Mouse (Mus musculus): ENCODE results near the gene Gm28043. TPM values are rescaled to one million over a fixed set of nuclear protein-coding genes. Genes with fewer than 3 reads are reported as not detected.

Gene Gm28043
- total RNA-seq (2017) = 9.5 and 11.9 TPM in 2 replicates

- peak; percentile 90 to 91 for ATAC-seq (replicated peaks in 1 of 2; ENCODE audit: insufficient read depth in 1 of 2, low FRiP score in 2 of 2, low TSS enrichment in 1 of 2, low read depth in 1 of 2, poor library complexity in 2 of 2, severe bottlenecking in 2 of 2)
Observed at GRCm38 (mm10) chr17:29614115-29615023, at the start of gene Gm28043, which contains the start of gene Rnf8. Gene Gm28043, plus strand, starts transcription at chr17:29614876. Gene Rnf8, plus strand, starts transcription at chr17:29614790.

DNA sequence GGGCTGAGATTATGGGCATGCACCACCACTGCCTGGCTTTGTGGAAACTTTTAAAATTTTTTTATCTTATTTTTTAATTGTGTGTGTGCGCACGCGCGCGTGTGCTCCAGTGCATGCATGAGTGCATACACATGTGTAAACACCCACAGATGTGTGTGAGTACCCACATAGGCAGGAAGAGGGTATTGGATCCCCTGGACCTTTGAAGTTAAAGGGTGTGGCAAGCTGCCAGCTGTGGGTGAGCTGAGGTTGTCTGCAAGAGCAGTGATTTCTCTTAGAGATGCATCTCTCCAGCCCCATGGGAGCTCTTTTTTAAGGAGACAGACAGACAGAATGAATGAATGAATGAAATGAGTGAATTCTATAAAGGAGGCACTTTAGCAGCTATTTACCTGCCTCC lies 49.2 kb upstream of the Gm28043 start:
- ATAC-seq (replicated peaks in 1 of 2; ENCODE audit: insufficient read depth in 1 of 2, low FRiP score in 2 of 2, low TSS enrichment in 1 of 2, low read depth in 1 of 2, poor library complexity in 2 of 2, severe bottlenecking in 2 of 2) = no peak

DNA sequence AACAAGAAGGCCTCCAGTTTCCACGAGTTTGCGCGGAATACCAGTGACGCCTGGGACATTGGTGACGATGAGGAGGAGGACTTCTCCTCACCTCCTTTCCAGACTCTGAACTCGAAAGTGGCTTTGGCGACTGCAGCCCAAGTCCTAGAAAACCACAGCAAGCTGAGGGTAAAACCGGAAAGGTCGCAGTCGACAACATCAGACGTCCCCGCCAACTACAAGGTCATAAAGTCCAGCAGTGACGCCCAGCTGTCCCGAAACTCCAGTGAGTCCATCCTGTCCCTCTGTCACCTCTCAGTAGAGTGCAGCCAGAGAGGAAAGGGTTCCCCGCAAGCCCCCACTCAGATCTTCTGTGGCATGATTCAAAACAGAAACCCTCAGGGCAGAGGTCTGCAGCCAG lies 46.2 kb upstream of the Gm28043 start:
- ATAC-seq (replicated peaks in 1 of 2; ENCODE audit: insufficient read depth in 1 of 2, low FRiP score in 2 of 2, low TSS enrichment in 1 of 2, low read depth in 1 of 2, poor library complexity in 2 of 2, severe bottlenecking in 2 of 2) = no peak

DNA sequence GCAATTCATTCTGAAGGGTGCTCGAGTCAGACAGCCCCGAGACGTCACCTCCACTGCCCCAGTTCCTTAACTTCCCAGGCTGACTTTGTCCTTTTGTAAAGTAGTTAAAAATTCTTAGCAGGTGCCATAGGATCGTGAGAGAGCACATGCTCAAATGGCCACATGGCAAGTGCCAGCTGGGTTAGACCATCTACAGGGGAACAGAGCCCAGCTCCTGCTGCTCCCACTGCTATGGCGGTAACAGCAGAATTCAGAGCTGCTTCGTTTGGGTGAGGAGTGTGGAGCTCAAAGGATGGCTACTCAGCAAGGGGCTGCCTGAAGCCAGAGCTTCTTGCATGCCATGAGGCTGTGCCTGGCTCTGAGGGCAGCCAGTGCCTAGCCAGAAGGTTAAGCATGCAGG lies 44.8 kb upstream of the Gm28043 start:
- ATAC-seq (replicated peaks in 1 of 2; ENCODE audit: insufficient read depth in 1 of 2, low FRiP score in 2 of 2, low TSS enrichment in 1 of 2, low read depth in 1 of 2, poor library complexity in 2 of 2, severe bottlenecking in 2 of 2) = no peak

- no peak for ATAC-seq (replicated peaks in 1 of 2; ENCODE audit: insufficient read depth in 1 of 2, low FRiP score in 2 of 2, low TSS enrichment in 1 of 2, low read depth in 1 of 2, poor library complexity in 2 of 2, severe bottlenecking in 2 of 2)
Observed at GRCm38 (mm10) chr17:29579579-29580126, 35.0 kb upstream of the Gm28043 start.

GRCm38 (mm10) chr17:29583569-29583968 lies 31.1 kb upstream of the Gm28043 start:
- no peak for ATAC-seq (replicated peaks in 1 of 2; ENCODE audit: insufficient read depth in 1 of 2, low FRiP score in 2 of 2, low TSS enrichment in 1 of 2, low read depth in 1 of 2, poor library complexity in 2 of 2, severe bottlenecking in 2 of 2)

- peak; percentile 38 to 39; a peak in 3 of 4 replicates for ATAC-seq (replicated peaks in 1 of 2; ENCODE audit: insufficient read depth in 1 of 2, low FRiP score in 2 of 2, low TSS enrichment in 1 of 2, low read depth in 1 of 2, poor library complexity in 2 of 2, severe bottlenecking in 2 of 2)
Observed at GRCm38 (mm10) chr17:29584306-29584705, 30.4 kb upstream of the Gm28043 start.

DNA sequence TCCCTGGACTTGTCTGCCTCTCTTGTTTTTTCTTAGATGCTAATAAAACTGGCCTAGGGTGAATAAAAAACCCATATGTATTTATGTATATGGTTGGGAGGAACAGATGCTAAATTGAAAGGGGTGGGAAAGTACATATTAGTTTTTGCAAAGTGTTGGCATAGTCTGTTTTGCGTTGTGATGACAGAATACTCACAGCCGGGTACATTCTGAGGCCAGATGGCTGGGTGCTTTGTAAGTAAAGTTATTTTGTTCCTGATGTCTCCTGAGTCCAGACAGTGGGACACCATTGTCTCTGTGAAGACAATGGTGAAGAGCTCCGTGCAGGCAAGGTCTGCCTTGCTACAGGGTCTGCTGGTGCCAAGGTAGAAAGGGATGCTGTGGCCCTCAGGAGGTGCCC lies 29.9 kb upstream of the Gm28043 start:
- ATAC-seq (replicated peaks in 1 of 2; ENCODE audit: insufficient read depth in 1 of 2, low FRiP score in 2 of 2, low TSS enrichment in 1 of 2, low read depth in 1 of 2, poor library complexity in 2 of 2, severe bottlenecking in 2 of 2) = no peak

GRCm38 (mm10) chr17:29585446-29585845 lies 29.2 kb upstream of the Gm28043 start:
- ATAC-seq (replicated peaks in 1 of 2; ENCODE audit: insufficient read depth in 1 of 2, low FRiP score in 2 of 2, low TSS enrichment in 1 of 2, low read depth in 1 of 2, poor library complexity in 2 of 2, severe bottlenecking in 2 of 2) = peak in 1 of 2 experiments; percentile 15; a peak in 1 of 4 replicates

- no peak for ATAC-seq (replicated peaks in 1 of 2; ENCODE audit: insufficient read depth in 1 of 2, low FRiP score in 2 of 2, low TSS enrichment in 1 of 2, low read depth in 1 of 2, poor library complexity in 2 of 2, severe bottlenecking in 2 of 2)
Observed at GRCm38 (mm10) chr17:29586921-29587320, 27.8 kb upstream of the Gm28043 start.

- ATAC-seq (replicated peaks in 1 of 2; ENCODE audit: insufficient read depth in 1 of 2, low FRiP score in 2 of 2, low TSS enrichment in 1 of 2, low read depth in 1 of 2, poor library complexity in 2 of 2, severe bottlenecking in 2 of 2) = no peak
Observed at GRCm38 (mm10) chr17:29589221-29589898, 25.3 kb upstream of the Gm28043 start.

GRCm38 (mm10) chr17:29595891-29596770 lies 18.5 kb upstream of the Gm28043 start:
- no peak for ATAC-seq (replicated peaks in 1 of 2; ENCODE audit: insufficient read depth in 1 of 2, low FRiP score in 2 of 2, low TSS enrichment in 1 of 2, low read depth in 1 of 2, poor library complexity in 2 of 2, severe bottlenecking in 2 of 2)

- no peak for ATAC-seq (replicated peaks in 1 of 2; ENCODE audit: insufficient read depth in 1 of 2, low FRiP score in 2 of 2, low TSS enrichment in 1 of 2, low read depth in 1 of 2, poor library complexity in 2 of 2, severe bottlenecking in 2 of 2)
Observed at GRCm38 (mm10) chr17:29596771-29597132, 17.9 kb upstream of the Gm28043 start.

GRCm38 (mm10) chr17:29599051-29599450 lies 15.6 kb upstream of the Gm28043 start:
- no peak for ATAC-seq (replicated peaks in 1 of 2; ENCODE audit: insufficient read depth in 1 of 2, low FRiP score in 2 of 2, low TSS enrichment in 1 of 2, low read depth in 1 of 2, poor library complexity in 2 of 2, severe bottlenecking in 2 of 2)

DNA sequence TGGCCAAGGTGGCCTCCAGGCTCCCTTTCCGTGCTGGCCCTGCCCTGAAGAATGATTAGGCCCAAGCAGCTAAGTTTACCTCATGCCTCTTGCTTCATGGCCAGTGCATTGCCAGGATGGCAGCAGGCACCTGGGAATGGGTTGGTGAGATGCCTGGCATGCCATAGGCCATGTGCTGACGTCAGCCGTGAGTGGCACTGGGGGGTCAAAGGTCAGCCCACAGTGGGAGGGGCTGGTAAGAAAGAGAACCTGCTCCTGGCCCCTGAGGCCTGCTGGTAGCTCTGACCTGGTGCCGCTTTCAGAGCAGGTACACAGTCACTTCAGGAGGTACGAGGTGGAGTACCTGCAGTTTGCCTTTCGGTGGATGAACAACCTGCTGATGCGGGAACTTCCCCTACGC lies 15.1 kb upstream of the Gm28043 start:
- ATAC-seq (replicated peaks in 1 of 2; ENCODE audit: insufficient read depth in 1 of 2, low FRiP score in 2 of 2, low TSS enrichment in 1 of 2, low read depth in 1 of 2, poor library complexity in 2 of 2, severe bottlenecking in 2 of 2) = no peak

DNA sequence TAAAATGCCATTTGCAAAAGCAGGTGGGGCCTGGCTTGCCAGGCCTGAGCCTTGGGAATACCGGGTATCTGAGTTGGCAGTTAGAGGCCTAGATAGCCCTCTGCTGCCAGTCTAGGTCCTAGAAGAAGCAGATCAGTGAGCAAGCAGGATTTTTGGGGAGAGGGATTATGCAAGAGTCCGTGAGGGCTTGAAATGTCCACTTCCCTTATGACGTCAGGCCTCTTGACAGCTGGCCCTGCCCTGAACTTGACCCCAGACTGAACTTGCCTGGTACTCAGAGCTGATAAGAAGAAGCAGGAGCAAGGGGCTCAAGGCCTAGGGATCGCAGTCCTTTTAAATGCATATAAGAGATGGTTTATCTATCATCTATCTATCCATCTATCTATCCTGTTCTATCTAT lies 13.3 kb upstream of the Gm28043 start:
- no peak; a peak in 1 of 4 replicates for ATAC-seq (replicated peaks in 1 of 2; ENCODE audit: insufficient read depth in 1 of 2, low FRiP score in 2 of 2, low TSS enrichment in 1 of 2, low read depth in 1 of 2, poor library complexity in 2 of 2, severe bottlenecking in 2 of 2)

GRCm38 (mm10) chr17:29603283-29603682 lies 11.4 kb upstream of the Gm28043 start:
- ATAC-seq (replicated peaks in 1 of 2; ENCODE audit: insufficient read depth in 1 of 2, low FRiP score in 2 of 2, low TSS enrichment in 1 of 2, low read depth in 1 of 2, poor library complexity in 2 of 2, severe bottlenecking in 2 of 2) = peak in 1 of 2 experiments; percentile 54; a peak in 1 of 4 replicates

Measured in hematopoietic stem cell, adult 5-6 weeks (primary cell).